Mouse (Mus musculus): ENCODE measurements around the gene Cdh9.
A peak's percentile ranks its signal among the peaks of the same experiment; 100 is the strongest.

Gene Cdh9

DNA sequence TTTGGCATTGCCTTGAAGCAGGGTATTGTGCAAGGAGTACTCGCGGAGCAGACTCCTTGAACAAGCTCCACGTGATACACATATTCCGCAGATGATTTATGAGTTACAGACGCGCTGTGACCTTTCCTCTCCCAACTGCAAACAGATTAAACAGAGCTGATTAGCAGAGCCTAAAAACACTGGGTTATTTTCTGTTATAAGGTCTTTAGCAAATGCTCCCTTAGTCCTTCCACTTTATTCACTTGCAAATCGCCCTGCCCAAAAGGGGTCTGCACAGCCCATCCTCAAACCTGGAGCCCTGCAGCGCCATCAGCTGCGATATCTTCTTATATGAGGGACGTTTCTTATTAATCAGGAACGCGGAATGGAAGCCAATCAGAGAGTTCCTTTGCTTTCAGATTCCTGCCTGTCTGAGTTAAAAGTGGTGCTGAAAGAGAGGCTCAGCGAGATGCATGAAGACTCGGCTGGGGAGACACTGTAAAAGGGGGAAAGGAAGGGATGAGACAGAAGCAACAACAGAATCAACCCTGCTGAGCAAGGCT lies at the start of gene Cdh9:
Cdh9 (plus strand) TSS at position 287 of the 542 bp plus-strand sequence.
- DNase-seq, result peak; percentile 3

DNA sequence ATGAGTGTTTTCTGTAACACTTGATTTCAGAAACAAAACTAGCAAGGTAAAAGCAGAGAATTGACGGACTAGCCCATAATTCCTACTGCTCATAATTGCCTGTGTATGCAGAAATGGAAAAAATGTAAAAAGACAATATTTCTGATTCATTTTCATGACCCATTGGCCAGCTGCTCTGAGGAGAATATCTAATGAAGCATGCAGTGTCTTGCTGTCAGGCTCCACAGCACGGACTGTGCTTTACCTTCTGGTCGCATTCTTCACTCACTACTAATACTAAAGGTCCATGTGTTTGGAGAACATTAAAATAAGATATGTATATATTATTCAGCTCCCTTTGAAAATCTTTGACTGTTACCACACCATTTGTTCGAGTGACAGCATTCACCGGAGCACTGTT lies 49.5 kb upstream of the Cdh9 start:
- DNase-seq, result no peak

DNA sequence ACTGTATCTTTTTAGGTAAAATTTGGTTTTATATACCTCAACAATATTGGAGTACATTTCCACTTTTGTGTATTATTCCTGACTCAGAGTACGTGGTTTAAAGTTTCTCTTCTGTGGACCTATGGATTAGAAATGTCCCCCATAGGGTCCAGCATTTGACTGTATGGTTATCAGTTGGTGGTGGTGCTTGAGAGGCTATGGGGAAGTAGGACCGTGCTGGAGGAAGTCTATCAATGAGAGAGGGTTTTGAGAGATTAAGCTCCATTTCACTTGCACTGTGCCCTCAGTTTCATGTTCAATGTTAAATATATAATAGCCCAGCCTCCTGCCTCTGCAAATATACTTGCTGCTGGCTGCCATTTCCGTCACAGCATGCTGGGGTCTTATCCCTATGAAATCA lies 28.7 kb upstream of the Cdh9 start:
- DNase-seq, result no peak

DNA sequence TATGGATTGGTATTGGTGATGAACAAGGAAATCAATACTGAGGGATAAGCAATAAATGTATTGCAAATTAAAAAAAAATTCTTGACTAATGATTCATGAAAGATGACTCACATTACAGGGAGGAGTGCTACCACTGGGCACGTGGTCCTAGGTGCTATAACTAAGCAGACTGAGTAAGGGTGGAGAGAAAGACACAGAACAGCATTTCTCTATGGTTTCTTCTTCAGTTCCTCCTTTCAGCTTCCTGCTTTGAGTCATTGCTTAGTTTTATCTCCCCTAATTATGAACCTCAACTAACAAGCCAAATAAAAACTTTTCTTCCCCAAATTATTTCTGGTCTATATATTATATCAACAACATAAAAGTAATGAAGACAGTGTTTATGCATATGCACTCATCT lies 26.2 kb upstream of the Cdh9 start:
- DNase-seq, result no peak

DNA sequence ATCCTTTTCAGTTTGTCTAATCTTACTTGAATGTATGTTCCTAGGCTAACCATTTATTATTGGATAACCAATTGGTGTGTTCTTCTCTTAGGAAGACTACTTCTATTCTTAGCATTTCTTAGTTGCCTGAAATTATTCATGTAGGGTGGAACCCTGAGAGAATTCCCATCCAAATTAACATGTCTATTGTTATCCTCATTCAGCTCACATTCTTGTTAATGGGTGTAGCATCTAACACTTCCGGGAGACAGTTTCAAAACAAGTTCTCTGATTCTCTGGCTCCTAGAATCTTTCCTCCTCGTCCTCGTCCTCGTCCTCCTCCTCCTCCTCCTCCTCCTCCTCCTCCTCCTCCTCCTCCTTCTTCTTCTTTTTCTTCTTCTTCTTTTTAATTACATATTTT lies 10.5 kb downstream of the Cdh9 start:
- DNase-seq, result no peak

DNA sequence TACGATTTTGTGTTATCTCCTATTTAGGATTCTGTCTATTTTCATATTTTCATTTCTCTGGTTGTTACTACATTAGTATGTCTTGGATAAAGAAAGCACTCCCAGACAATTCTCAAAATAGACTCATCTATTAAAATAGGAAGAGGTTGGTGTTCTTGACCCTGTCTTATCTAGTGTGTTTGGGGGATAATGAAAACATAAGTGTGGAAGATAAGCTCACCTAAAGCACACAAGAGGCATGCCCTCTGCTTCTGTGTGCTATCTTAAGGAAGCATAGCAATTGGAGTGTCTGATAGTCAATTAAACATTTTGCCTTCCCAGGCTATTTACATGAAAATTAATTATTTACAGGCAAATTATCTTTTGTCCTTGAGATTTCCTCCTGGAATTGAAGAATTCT lies 18.1 kb downstream of the Cdh9 start:
- no peak for DNase-seq

DNA sequence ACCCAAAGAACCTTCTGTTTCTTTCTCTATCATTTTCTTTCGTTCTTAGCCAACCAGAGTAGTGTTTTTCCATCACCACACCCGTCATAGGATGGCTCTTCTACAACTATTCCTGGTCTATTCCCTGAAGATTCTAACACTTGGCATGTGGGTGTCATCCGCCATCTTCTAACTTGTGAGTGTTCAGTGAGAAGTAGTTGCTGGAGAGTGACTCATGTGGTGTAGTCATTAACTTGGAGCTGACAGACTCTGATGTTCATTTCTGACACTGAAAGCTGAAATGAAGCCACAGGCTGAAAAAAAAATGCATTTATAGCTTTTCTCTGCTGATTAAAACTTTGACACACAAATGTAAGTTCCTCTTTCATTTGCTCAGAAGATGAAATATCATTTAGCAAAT lies 34.7 kb downstream of the Cdh9 start:
- DNase-seq, result no peak

DNA sequence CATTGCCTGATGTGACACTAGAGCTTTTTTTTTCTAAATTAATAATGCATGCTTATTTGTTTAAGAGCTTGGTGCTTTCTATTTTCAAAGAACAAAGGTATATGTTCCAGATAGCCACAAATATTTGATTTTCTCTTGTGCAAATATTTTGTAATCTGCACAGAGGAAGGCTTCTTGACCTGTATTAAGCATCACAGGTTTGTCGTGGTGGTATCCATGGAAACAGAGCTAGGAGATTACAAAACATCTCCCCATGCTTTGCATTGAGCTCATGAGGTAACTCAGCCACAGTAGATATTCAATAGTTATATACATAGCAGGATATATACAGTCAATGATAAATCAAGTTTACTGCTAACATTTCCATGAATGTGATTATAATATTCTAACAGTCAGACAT lies 56.0 kb downstream of the Cdh9 start:
- no peak for DNase-seq

DNA sequence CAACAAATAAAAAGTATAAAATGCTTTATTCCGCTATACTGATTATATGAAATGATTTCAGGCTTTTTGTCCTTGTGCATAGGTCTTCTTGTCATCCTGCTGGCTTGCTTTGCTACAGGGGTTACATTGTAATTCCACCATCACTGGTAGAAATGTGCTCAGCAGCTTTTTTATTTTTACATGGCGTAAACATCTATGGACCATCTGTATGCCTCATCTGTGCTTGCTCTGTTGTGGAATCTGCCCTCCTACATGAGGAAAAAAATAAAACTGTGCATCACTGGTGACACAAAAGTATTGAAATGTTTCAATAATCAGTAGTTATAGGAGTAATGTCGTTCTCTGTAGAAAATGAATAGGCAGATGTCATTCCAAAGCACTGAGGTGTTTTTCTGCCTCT lies 64.3 kb downstream of the Cdh9 start:
- DNase-seq, result no peak

DNA sequence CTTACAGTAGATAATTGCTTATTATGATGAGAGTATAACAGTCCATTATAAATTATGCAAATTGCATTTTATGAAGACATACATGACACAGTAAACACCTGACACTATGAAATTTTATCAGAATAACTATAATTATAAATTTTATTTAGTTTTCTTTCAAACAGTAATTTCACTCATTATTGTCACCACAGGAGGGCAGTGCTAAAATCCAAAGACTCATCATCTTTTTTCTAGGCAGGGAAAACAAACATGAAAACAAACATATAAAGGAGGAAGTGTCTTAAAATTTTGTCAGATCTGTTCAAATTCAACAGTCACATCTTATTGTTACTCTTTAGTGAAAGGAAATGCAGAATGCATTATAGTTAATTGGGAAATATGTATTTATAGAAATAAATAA lies 72.7 kb downstream of the Cdh9 start:
- DNase-seq, result no peak

DNA sequence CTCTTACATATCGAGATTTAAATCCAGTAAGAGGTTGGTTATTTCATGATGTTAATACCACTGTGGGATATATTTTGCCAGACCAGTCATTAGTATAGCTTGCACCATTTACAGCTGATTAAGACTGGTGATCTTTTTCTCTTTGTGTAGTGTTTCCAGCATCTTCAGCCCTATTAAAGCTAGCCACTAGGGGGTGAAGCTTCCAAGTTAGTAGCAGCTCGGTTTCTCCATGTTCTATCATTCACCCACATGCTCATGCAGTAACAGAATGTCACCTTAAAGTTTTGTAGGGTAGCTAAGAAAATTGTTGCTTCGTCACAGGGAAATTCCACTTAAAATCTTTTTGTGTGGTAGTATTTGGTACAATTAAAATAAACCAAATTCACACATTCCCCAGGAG lies 82.2 kb downstream of the Cdh9 start:
- no peak for DNase-seq

DNA sequence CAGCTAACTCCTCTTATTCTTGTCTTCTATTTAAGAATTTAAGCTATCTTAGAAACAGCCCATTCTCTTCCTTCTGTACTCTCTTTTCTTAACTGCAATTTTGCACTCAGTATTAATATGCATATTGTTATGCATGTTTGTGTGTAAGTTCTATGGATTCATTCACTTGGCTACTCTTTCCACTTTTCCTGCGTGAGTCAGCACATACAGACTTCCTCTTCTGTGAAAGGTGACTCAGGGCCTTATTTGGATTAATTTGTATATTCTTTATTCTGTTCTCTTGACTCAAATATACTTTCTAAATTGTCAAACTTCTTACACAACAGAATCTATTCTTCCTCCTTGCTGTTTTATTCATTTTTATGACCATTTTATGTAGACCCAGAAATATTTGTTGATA lies 85.5 kb downstream of the Cdh9 start:
- DNase-seq, result no peak

DNA sequence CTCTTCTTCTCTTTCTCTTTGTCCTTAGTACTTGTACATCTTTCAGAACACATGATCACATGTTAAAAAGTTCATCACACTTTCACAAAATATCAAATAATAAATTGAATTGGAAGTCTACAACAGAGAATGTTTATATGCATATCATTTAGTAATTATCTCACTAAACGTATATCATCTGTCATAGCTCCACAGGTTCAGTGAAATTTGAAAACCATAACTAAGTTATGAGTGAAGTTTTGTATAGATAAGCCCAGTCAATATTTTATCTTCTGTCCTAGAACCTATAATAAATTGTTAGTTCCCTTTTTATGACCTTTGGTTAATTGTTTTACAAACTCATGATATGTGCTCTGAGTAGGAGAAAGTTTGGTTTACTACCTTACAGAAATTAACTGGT lies 106.2 kb downstream of the Cdh9 start:
- no peak for DNase-seq

DNA sequence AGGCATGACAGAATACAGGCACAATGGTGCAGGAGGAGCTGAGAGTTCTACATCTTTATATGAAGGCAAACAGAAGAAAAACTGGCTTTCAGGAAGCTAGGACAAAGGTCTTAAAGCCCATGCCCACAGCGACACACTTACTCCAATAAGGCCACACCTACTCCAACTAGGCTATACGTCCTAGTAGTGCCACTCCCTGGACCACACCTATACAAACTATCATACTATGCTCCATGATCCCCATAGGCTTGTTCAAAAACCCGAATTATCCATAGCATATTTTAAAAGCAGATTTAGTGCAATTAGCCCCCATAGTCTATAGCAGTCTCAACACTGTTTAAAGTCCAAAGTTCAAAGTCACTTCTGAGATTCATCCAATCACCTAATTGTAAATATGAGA lies 154.0 kb downstream of the Cdh9 start:
- DNase-seq, result no peak

DNA sequence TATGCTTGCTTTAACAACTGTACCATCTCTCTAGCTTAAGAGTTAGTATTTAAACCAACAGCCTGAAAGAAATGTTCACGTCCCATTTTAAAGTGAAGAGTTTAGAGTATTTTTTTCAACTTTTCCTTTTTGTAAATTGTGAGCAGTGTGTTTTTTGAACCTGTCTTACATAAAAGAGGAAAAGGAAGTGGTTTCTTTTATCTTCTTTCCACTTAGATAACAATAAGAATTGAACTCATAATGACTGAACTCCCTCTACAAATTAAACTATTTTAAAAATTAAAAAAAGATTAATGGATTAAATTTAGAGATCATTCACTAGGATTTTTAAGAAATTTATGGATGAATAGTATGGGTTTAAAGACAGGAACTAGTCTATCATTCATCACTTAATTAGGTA lies 168.1 kb downstream of the Cdh9 start:
- no peak for DNase-seq
